Mouse (Mus musculus) frontal cortex, postnatal 36 days (tissue): Measurements from ENCODE around the gene Pom121l2.

Source experiments
- DNase-seq, 2 experiments: peaks; one replicate each; pipeline ENCODE4 v3.0.0; 2022; ENCODE audit warnings: low spot score in 2 of 2

Pom121l2 gene

GRCm38 (mm10) chr13:21980981-21981802, at the start of gene Pom121l2:
TSS of gene Pom121l2 (plus strand) at chr13:21981194.
- DNase-seq: peak; percentile 10 to 31

- no peak for DNase-seq
Measured at GRCm38 (mm10) chr13:21931740-21932139, 49.3 kb upstream of the Pom121l2 start.

- DNase-seq: peak in 1 of 2 experiments; percentile 44
Measured at GRCm38 (mm10) chr13:21933626-21934548, 47.1 kb upstream of the Pom121l2 start.

GRCm38 (mm10) chr13:21934982-21935791, 45.8 kb upstream of the Pom121l2 start:
- DNase-seq: peak; percentile 36 to 74

GRCm38 (mm10) chr13:21935833-21936232, 45.2 kb upstream of the Pom121l2 start:
- no peak for DNase-seq

GRCm38 (mm10) chr13:21936968-21937367, 44.0 kb upstream of the Pom121l2 start:
- peak; percentile 48 to 70 for DNase-seq

- DNase-seq: peak; percentile 94 to 96
Measured at GRCm38 (mm10) chr13:21940213-21940612, 40.8 kb upstream of the Pom121l2 start.

GRCm38 (mm10) chr13:21940811-21941321, 40.1 kb upstream of the Pom121l2 start:
- peak; percentile 88 to 95 for DNase-seq

GRCm38 (mm10) chr13:21943644-21944043, 37.4 kb upstream of the Pom121l2 start:
- DNase-seq: no peak

GRCm38 (mm10) chr13:21944592-21944925, 36.4 kb upstream of the Pom121l2 start:
- no peak for DNase-seq

- peak; percentile 93 to 94 for DNase-seq
Measured at GRCm38 (mm10) chr13:21944926-21945740, 35.9 kb upstream of the Pom121l2 start, which contains the start of gene Zfp184. TSS of gene Zfp184 (plus strand) at chr13:21945094.

- DNase-seq: no peak
Measured at GRCm38 (mm10) chr13:21969269-21969668, 11.7 kb upstream of the Pom121l2 start.

GRCm38 (mm10) chr13:21969816-21970215, 11.2 kb upstream of the Pom121l2 start:
- no peak for DNase-seq

GRCm38 (mm10) chr13:21971641-21972040, 9.4 kb upstream of the Pom121l2 start:
- peak in 1 of 2 experiments; percentile 13 for DNase-seq

- peak; percentile 90 to 91 for DNase-seq
Measured at GRCm38 (mm10) chr13:21974221-21974725, 6.7 kb upstream of the Pom121l2 start.

- DNase-seq: peak; percentile 71 to 80
Measured at GRCm38 (mm10) chr13:21974726-21975473, 6.1 kb upstream of the Pom121l2 start.

GRCm38 (mm10) chr13:21981803-21982193, 804 bp downstream of the Pom121l2 start:
- DNase-seq: no peak

GRCm38 (mm10) chr13:21984486-21984885, 3.5 kb downstream of the Pom121l2 start:
- no peak for DNase-seq

GRCm38 (mm10) chr13:21992550-21992949, 11.6 kb downstream of the Pom121l2 start:
- DNase-seq: no peak
